Mouse (Mus musculus) forebrain, embryonic 16.5 days (tissue): ENCODE data around the gene Cacybp. TPM values are rescaled to one million over a fixed set of nuclear protein-coding genes. Genes with fewer than 3 reads are reported as not detected.

Experiments
- ATAC-seq: fragments of 200-750 bp; cut with Nextera tagmentation; 2 replicates; pipeline ENCODE4 v1.8.0; 2017; ENCODE audit warnings: mild to moderate bottlenecking, moderate library complexity
- H3K27ac ChIP-seq: fragments of 300-500 bp; sonication (generic); 2 replicates; pipeline ENCODE4 v1.5.1; 2014; ENCODE audit warnings: low read length, control low read depth
- H3K27me3 ChIP-seq: fragments of 300-500 bp; sonication (generic); replicated peaks from 2 replicates; pipeline ENCODE4 v1.6.1; 2014; ENCODE audit warnings: low read length; ENCODE audit not compliant: control insufficient read depth, insufficient read depth
- H3K36me3 ChIP-seq: fragments of 300-500 bp; sonication (generic); 2 replicates; pipeline ENCODE4 v1.6.1; 2014; ENCODE audit not compliant: control insufficient read depth, insufficient read depth
- H3K4me1 ChIP-seq: fragments of 300-500 bp; sonication (generic); replicated peaks from 2 replicates; pipeline ENCODE4 v1.6.1; 2014; ENCODE audit warnings: low read length; ENCODE audit not compliant: control insufficient read depth, insufficient read depth
- H3K4me2 ChIP-seq: fragments of 300-500 bp; sonication (generic); 2 replicates; pipeline ENCODE4 v1.6.1; 2014; ENCODE audit warnings: mild to moderate bottlenecking, low read length, control low read depth
- H3K4me3 ChIP-seq: fragments of 300-500 bp; sonication (generic); replicated peaks from 2 replicates; pipeline ENCODE4 v1.5.1; 2014; ENCODE audit warnings: mild to moderate bottlenecking, low read length, control low read depth
- H3K9ac ChIP-seq: fragments of 300-500 bp; sonication (generic); replicated peaks from 2 replicates; pipeline ENCODE4 v1.6.1; 2014; ENCODE audit warnings: low read depth, low read length, control low read depth
- H3K9me3 ChIP-seq: fragments of 300-500 bp; sonication (generic); 2 replicates; pipeline ENCODE4 v1.6.1; 2016; ENCODE audit warnings: low read length; ENCODE audit not compliant: control insufficient read depth
- WGBS: fragments of 180-500 bp; shearing (Covaris S2); extraction: QIAGEN DNeasy Blood & Tissue Kit; methylation state at CpG from one replicate; pipeline ENCODE4 v1.1.7; 2014; 5-methylcytosine and 5-hydroxymethylcytosine counted together
- polyA plus RNA-seq: library from polyadenylated mRNA; unstranded; fragments of >200 nt; fragmentation: Nextera tagmentation; extraction: Ambion mirVana; gene quantifications from 2 replicates; pipeline ENCODE4 v1.2.1, GENCODE M21; 2015

Gene Cacybp
- 293 and 313 TPM in 2 replicates for polyA plus RNA-seq

GRCm38 (mm10) chr1:160212703-160213669 lies at the start of gene Cacybp:
Gene Cacybp (minus strand): TSS chr1:160212875.
- ATAC-seq: peak; percentile 97
- H3K4me3 ChIP-seq: peak within 1 kb of the TSS; percentile 93
- WGBS: under 1% methylated on average over 74 of the region's 76 CpGs
- H3K4me2 ChIP-seq: peak within 1 kb of the TSS; percentile 87
- H3K27ac ChIP-seq: peak within 1 kb of the TSS; percentile 100
- no peaks in the 10 kb centered on the region for H3K27me3 ChIP-seq
- H3K36me3 ChIP-seq: no peaks in the 10 kb centered on the region
- H3K9ac ChIP-seq: peak within 1 kb of the TSS; percentile 94
- H3K4me1 ChIP-seq: peaks cover 25% of the 10 kb centered on the region
- H3K9me3 ChIP-seq: no peaks in the 10 kb centered on the region

GRCm38 (mm10) chr1:160262415-160262814 lies 49.7 kb upstream of the Cacybp start:
- 87% methylated on average over 4 of the region's 4 CpGs for WGBS
- no peaks in the 10 kb centered on the region for H3K9me3 ChIP-seq

GRCm38 (mm10) chr1:160261849-160262248 lies 49.2 kb upstream of the Cacybp start:
- no peak for ATAC-seq
- no peak overlapping the region for H3K27ac ChIP-seq
- H3K9ac ChIP-seq: no peak overlapping the region
- 87% methylated on average over 2 of the region's 2 CpGs for WGBS
- H3K4me1 ChIP-seq: peaks cover 14% of the 10 kb centered on the region
- H3K4me3 ChIP-seq: no peak overlapping the region
- no peaks in the 10 kb centered on the region for H3K27me3 ChIP-seq
- H3K9me3 ChIP-seq: no peaks in the 10 kb centered on the region
- H3K4me2 ChIP-seq: no peak overlapping the region
- H3K36me3 ChIP-seq: no peaks in the 10 kb centered on the region

More at GRCm38 (mm10) chr1:160262415-160262814, 49.7 kb upstream of the Cacybp start:
- Histone ChIP-seq H3K27me3 (no peaks in the 10 kb centered on the region), H3K9ac (no peak overlapping the region), H3K36me3 (no peaks in the 10 kb centered on the region), H3K4me2 (no peak overlapping the region), H3K27ac (no peak overlapping the region), H3K4me3 (no peak overlapping the region), H3K4me1 (peaks cover 14% of the 10 kb centered on the region)
- ATAC-seq: no peak

GRCm38 (mm10) chr1:160260605-160261004 lies 47.9 kb upstream of the Cacybp start:
- Histone ChIP-seq H3K4me1 (peaks cover 14% of the 10 kb centered on the region), H3K9ac (no peak overlapping the region), H3K4me2 (no peak overlapping the region), H3K27me3 (no peaks in the 10 kb centered on the region), H3K36me3 (peaks cover 3% of the 10 kb centered on the region; the same call in 1 of the 2 replicates), H3K27ac (peak overlapping the region; percentile 38), H3K9me3 (no peaks in the 10 kb centered on the region), H3K4me3 (no peak overlapping the region)
- 71% methylated on average over 4 of the region's 4 CpGs for WGBS
- peak; percentile 33; the same call in 1 of the 2 replicates for ATAC-seq

GRCm38 (mm10) chr1:160259884-160260283 lies 47.2 kb upstream of the Cacybp start:
- H3K9me3 ChIP-seq: no peaks in the 10 kb centered on the region
- no peaks in the 10 kb centered on the region for H3K27me3 ChIP-seq
- 31% methylated on average over 7 of the region's 7 CpGs for WGBS
- peak; percentile 93 for ATAC-seq
- H3K36me3 ChIP-seq: peaks cover 3% of the 10 kb centered on the region; the same call in 1 of the 2 replicates
- no peak overlapping the region for H3K27ac ChIP-seq
- H3K4me3 ChIP-seq: no peak overlapping the region
- H3K9ac ChIP-seq: no peak overlapping the region
- 0 out of 2 replicates have a peak overlapping the region, but pooled peaks have one; percentile 8 for H3K4me2 ChIP-seq
- H3K4me1 ChIP-seq: peaks cover 14% of the 10 kb centered on the region

GRCm38 (mm10) chr1:160253108-160253507 lies 40.4 kb upstream of the Cacybp start:
- 94% methylated on average over 2 of the region's 2 CpGs for WGBS
- no peak for ATAC-seq
- H3K36me3 ChIP-seq: peaks cover 3% of the 10 kb centered on the region
- H3K4me3 ChIP-seq: no peak overlapping the region
- H3K4me2 ChIP-seq: no peak overlapping the region
- no peaks in the 10 kb centered on the region for H3K4me1 ChIP-seq
- no peaks in the 10 kb centered on the region for H3K27me3 ChIP-seq
- no peaks in the 10 kb centered on the region for H3K9me3 ChIP-seq
- H3K9ac ChIP-seq: no peak overlapping the region
- H3K27ac ChIP-seq: no peak overlapping the region

- Histone ChIP-seq H3K4me2 (no peak overlapping the region), H3K4me3 (no peak overlapping the region), H3K4me1 (no peaks in the 10 kb centered on the region), H3K27me3 (no peaks in the 10 kb centered on the region), H3K9ac (no peak overlapping the region), H3K9me3 (no peaks in the 10 kb centered on the region), H3K27ac (no peak overlapping the region), H3K36me3 (peaks cover 3% of the 10 kb centered on the region)
- WGBS: 87% methylated on average over 5 of the region's 5 CpGs
- ATAC-seq: no peak
These were observed 38.8 kb upstream of the Cacybp start for GRCm38 (mm10) chr1:160251388-160252007.

- Histone ChIP-seq H3K9ac (no peak overlapping the region), H3K4me1 (no peaks in the 10 kb centered on the region), H3K36me3 (peaks cover 2% of the 10 kb centered on the region), H3K4me3 (no peak overlapping the region), H3K4me2 (no peak overlapping the region), H3K27ac (no peak overlapping the region), H3K27me3 (no peaks in the 10 kb centered on the region), H3K9me3 (no peaks in the 10 kb centered on the region)
- ATAC-seq: no peak
- 82% methylated on average over 4 of the region's 4 CpGs for WGBS
These were observed 38.1 kb upstream of the Cacybp start for GRCm38 (mm10) chr1:160250782-160251181.

GRCm38 (mm10) chr1:160249786-160250185 lies 37.1 kb upstream of the Cacybp start:
- Histone ChIP-seq H3K4me3 (no peak overlapping the region), H3K9ac (no peak overlapping the region), H3K27me3 (no peaks in the 10 kb centered on the region), H3K9me3 (no peaks in the 10 kb centered on the region), H3K27ac (no peak overlapping the region), H3K4me2 (no peak overlapping the region), H3K36me3 (no peaks in the 10 kb centered on the region; the same call in 1 of the 2 replicates), H3K4me1 (no peaks in the 10 kb centered on the region)
- WGBS: 73% methylated on average over 3 of the region's 3 CpGs
- no peak for ATAC-seq
